Mouse (Mus musculus) cerebellum, adult 9-11 months (tissue): ENCODE measurements around the gene Ttll9.
A peak's percentile ranks its signal among the peaks of the same experiment; 100 is the strongest.

ENCODE experiments used
- DNase-seq: peaks from one replicate; pipeline ENCODE4 v3.0.0; 2022

Gene Ttll9

DNA sequence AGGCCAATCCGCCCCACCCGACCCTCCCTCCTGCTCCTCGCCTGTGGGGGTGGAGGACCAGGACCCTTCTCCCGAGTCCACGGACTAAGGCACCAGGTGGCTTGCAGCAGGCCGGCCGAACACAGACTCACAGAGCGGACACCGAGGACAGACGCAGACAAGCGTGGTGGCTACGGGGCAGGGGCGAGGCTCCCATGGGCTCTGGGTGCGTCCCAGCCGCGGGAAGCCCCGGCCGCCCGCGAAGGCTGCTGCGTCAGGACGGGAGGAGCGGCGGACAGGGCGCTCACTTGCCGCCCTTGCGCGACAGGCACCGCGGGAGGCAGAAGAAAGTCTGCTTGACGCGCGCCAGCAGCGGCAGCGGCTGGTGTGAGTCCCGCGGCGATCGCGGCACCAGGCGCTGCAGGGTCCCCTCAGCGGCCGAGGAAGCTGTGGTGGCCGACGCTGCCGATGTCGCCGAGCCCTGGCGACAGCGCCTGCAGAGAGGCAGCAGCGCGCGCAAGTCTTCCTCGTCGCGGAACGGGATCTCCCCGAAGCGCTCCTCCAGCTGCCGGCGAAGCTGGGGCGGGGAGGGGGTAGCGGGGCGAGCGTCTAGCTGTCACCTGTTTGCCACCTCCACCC lies 19.3 kb upstream of the Ttll9 start:
- DNase-seq, result no peak

- DNase-seq, result no peak
Measured at GRCm38 (mm10) chr2:152943568-152943967, 18.7 kb upstream of the Ttll9 start.

DNA sequence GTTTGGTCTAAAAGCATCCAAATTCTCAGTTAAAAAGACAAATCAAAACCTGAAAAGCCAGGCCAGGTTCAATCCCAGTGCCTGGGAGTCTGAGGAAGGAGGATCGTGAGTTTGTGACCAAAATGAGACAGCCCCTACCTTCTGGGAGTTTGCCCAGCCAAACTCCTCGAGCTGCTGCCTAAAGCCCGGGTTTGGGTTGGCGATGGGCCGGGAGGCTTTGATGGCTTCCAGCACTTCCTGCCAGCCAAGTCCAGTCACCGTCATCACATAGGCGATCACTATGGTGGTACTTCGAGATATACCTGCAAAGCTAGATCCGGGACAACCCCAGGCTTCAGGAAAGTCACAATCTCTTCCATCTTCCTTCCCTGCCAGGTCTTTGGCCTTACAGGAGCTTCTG lies 18.3 kb upstream of the Ttll9 start:
- DNase-seq, result no peak

- DNase-seq, result peak; percentile 56
Measured at GRCm38 (mm10) chr2:152947098-152947497, 15.2 kb upstream of the Ttll9 start.

DNA sequence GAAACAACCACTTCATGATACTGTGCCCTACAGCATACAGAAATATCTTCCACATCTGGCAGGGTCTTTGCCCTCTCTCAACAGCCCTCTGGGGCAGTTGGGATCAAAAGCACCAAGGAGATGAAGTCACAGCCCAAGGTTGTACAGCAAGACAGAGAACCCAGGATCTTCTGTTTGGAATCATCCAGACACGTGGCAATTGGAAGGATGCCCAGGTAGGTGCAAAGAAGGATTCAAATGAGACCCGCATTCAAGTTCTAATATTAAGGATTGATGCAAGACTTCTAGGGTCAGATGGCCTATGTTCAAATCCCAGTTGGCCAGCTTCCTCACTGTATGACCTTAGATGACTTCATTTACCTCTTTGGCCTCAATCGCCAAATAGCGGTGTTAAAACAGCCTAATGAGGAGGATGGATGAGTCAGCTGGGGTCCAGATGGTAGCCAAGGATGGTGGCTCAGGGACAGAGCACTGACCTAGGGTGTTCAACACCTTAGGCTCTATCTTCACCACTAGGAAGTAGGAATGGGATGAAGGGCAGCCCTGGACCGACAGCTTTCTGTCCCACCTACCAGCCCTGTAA lies 13.8 kb upstream of the Ttll9 start:
- DNase-seq, result no peak

DNA sequence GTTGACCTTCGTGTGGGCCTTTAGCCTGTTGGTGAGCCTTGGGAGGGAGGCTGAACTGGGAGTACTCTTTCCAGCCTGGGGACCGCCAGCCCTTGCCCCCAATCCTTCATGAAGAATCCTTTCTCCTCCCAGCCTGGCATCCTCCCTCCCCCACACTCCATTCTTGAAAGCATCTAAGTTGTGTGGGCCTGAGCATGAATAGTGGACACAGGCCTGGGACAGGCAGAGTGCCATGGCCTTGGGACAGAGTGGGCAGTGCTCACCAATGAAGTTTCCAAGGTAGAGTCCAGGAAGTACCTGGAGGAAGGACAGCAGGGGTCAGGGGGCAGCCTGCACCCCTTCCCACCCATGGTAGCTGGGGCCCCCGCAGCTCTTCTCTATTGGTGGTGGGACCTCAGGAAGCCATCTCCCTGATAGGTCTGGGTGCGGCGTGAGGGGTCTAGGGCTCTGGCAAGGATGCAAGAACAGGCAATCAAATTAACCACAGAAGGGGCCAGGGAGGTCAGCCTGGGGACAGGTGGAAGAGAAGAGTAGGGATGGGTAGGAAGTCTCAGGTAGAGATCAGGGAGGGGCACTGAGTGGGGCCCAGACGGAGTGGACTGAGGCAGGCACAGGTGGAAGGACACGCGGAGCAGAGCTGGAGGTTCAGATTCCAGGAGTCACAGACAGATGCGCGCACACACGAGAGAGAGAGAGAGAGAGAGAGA lies 11.8 kb upstream of the Ttll9 start:
- peak; percentile 47 for DNase-seq

DNA sequence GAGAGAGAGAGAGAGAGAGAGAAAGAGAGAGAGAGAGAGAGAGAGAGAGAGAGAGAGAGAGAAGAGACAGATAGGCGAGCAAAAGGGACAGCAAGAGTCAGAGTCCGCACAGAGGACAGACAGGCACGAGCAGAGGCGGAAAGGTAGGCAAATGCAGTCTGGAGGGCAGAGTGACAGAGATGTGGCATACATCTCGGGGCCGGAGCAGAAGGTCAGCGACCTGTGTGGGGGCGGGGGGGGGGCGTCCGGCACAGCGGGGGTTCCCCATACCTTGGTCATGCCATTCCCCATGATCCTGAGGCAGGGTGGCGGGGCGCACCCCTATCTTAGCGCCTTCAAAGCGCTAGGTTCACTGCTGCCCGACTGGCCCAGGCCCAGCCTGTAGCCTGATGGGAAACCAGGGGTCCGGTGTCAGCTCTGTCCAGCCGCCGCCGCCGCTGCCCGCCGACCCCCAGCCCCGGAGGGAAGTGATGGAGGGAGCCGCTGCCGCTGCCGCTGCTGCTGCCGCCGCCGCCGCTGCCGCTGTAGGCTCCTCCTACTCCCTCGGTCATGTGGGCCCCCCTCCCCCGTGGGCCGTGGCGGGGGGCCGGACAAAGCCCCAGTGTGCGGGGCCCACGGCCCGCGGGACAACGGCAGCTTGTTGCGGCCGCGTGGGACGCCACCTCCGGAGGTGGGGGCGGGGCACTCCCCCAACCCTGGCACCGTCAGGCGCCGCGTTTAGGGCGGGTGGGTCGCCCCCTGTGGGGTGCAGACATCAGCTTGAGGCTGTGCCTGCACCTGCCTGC lies 11.0 kb upstream of the Ttll9 start, which contains the start of gene Dusp15:
Gene Dusp15, minus strand, starts transcription at position 634 of the 785 bp plus-strand sequence.
- DNase-seq, result peak; percentile 68

GRCm38 (mm10) chr2:152951850-152952720 lies 10.2 kb upstream of the Ttll9 start:
- DNase-seq, result no peak

GRCm38 (mm10) chr2:152958116-152958515 lies 4.2 kb upstream of the Ttll9 start:
- DNase-seq, result no peak

GRCm38 (mm10) chr2:152965555-152965954 lies 3.3 kb downstream of the Ttll9 start:
- DNase-seq, result no peak

DNA sequence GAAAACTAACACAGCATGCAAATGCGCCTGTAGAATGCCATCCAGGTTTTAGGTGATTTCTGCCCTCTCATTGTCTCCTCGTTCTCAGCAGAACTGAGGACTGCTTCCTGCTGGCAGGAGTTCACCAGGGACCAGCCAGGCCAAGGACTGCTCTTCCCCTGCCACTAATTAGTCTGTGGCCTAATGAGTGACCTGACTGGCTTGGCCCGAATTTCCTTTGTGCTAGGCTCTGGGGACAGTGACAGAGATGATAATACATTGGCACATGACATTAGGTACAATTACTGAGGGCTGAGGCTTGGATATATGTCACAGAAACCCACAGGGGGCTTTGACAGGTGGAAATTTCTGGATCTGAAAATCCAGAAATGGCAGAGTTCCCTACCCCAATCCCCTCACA lies 14.7 kb downstream of the Ttll9 start:
- no peak for DNase-seq

DNA sequence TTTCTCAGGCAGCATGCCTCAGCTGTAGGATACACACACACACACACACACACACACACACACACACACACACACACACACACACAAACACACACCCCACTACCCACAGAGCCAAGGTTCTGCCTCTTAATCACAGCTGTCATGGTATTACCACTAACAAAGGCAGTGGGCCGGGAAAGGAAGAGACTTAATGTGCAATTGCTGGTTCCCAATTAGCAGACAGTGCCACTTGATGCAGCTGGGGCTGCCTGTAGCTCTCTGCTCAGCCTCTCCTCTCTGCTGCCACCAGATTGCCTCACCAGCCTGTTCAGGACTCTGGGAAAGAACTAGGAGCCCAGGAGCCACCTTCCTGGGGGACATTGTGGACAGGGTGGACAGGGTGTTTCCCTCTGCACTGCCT lies 23.3 kb downstream of the Ttll9 start:
- no peak for DNase-seq

GRCm38 (mm10) chr2:152991529-152991928 lies 29.2 kb downstream of the Ttll9 start:
- no peak for DNase-seq

- no peak for DNase-seq
Measured at GRCm38 (mm10) chr2:152997046-152997445, 34.8 kb downstream of the Ttll9 start.

DNA sequence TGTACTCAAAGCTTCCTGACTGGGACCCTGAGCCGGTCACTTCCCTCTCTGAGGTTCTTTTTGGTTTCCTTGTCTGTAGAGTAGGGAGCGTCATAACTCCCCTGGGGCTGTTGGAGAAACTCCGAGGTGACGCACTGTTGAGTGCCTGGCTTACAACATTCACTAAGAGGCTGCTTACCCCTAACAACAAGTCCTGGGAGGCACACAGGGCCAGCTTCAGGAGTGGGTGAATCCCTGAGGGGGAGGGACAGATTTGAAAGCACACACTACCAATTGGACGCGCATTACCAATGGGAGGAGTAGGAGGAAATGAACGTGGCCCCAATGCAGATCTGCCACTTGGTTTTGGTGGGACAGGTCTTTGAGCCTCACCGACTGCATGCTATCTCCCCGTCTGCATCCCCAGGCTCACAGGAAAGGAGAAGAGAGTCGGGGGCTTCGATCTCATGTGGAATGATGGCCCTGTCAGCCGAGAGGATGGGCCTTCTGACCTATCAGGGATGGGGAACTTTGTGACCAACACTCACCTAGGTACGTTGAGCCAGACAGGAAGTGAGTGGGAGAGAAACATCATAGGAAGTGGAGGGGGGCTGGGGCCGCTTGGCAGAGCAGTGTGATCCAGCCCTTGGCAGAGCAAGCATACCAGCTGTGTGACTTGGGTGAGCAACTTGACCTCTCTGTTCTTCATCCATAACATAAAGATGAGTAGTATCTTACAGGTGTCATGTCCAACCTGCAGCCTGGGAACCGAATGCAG lies 40.4 kb downstream of the Ttll9 start:
- DNase-seq, result no peak

GRCm38 (mm10) chr2:153003681-153004338 lies 41.5 kb downstream of the Ttll9 start:
- no peak for DNase-seq

DNA sequence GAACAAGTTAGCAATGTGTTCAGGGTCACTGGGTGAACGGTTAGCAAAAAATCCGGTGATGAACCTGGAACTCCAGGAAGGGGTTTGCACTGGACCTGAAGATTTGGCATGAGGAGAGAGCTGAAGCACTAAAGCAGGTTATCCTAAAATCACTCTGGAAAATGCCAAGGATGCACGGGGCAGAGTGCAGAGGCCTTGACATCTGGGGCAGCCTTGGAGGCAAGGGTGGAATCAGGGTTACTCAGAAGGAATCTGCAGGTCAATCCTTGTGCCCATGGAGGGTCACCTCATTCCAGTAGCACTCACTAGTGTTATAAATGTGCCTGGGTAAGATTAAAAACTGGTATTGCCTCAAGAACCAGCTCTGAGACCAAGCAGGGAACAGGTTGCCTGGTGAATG lies 43.7 kb downstream of the Ttll9 start:
- no peak for DNase-seq

DNA sequence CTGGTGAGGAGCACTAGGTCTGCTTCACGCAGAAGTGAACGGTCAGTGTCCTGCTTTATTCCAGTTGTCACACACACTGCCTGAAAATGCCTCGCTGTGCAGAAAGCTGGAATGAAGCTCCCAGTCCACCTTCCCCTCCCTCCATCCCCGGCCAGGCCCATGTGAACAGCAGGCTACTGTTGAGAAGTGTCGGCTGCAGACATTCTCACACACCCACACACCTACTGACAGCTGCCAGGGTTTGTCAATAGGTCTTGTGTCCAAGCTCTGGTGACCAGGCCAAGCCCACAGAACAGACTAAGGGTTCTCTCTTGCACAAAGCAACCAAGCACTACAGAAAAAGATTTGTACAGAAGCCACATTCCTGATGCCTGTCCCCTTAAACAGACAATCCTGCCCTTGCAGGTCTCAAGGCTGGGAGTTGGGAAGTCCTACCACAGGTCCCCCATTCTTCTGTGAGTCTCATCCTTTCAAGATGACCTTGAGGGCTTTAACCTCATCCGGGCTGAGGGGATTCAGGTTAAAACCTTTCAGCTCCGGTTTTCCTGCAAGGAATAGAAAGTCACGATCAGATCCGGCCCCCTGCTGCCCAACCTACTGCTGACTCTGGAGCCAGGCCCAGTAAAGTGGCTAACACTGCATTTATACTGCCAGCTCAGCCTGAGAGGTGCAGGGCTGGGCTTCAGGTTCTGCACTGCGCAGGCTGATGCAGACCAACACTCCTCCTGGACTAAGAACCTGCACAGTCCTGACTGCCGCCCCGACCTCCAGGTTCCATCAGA lies 47.1 kb downstream of the Ttll9 start:
- DNase-seq, result peak; percentile 71

DNA sequence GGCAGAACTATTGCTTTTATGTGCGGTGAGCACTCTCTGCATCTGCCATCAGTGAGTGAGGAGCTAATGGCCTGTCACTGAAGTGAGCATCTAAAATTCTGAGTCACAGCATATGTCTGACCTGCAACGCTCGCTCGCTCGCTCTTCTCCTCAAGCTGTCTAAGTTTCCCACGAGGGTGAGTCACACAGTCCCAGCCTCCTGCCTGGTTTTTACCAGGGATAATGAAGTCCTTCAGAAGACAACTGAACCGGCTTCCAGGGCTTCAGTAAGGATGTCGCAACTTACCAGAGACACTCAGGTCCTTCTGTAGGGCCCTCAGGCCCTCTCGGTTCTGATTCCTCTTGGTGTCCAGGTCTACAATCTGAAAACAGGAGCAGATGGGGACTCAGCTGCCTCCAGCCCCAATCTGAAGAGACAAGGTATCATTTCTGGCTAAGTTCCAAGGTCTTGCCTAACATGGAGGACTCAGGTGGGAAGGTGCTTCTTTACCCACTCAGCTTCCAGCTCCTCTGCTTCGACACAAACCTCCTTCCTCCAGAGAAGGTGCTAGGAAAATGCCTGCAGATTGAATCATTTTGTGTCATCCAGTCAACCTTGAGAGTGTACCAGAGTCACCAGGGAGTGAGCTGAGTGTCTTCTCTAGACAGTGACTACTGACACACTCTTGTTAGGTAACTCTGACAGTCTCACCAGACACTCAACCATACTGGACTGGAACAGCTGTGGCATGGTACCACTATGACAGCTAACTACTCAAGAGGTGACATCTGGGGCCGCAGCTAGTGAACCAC lies 51.6 kb downstream of the Ttll9 start:
- DNase-seq, result no peak
